Mouse (Mus musculus): ENCODE data around the gene Akt2. TPM values are rescaled to one million over a fixed set of nuclear protein-coding genes. Genes with fewer than 3 reads are reported as not detected.

The Akt2 gene
- polyA plus RNA-seq, 1 experiment from 2014 or later, result 68.4 TPM

- Histone ChIP-seq H3K36me3 (peaks cover 6% of the 10 kb centered on the region; the same call in 1 of the 2 replicates), H3K4me2 (replicated peaks) (peak overlapping the region; percentile 74), H3K9me3 (no peaks in the 10 kb centered on the region), H3K4me1 (replicated peaks) (peaks cover 24% of the 10 kb centered on the region), H3K9ac (peak overlapping the region; percentile 89), H3K27ac (peak overlapping the region; percentile 98), H3K27me3 (replicated peaks) (no peaks in the 10 kb centered on the region), H3K4me3 (replicated peaks) (peak overlapping the region; percentile 74)
- 2% methylated on average over 17 of the region's 17 CpGs for WGBS
- ATAC-seq, result peak; percentile 41
Measured at GRCm38 (mm10) chr7:27592217-27592929, 1.0 kb downstream of the Akt2 start.

- peak overlapping the region; percentile 89 for H3K9ac ChIP-seq
- H3K4me2 ChIP-seq (replicated peaks), result peak overlapping the region; percentile 74
- no peaks in the 10 kb centered on the region for H3K9me3 ChIP-seq
- H3K4me1 ChIP-seq (replicated peaks), result peaks cover 27% of the 10 kb centered on the region
- peak overlapping the region; percentile 98 for H3K27ac ChIP-seq
- peak overlapping the region; percentile 74 for H3K4me3 ChIP-seq (replicated peaks)
- WGBS, result 48% methylated on average over 12 of the region's 12 CpGs
- ATAC-seq, result peak; percentile 29
- H3K36me3 ChIP-seq, result peaks cover 6% of the 10 kb centered on the region; the same call in 1 of the 2 replicates
- no peaks in the 10 kb centered on the region for H3K27me3 ChIP-seq (replicated peaks)
Measured at GRCm38 (mm10) chr7:27592934-27593645, 1.7 kb downstream of the Akt2 start.

DNA sequence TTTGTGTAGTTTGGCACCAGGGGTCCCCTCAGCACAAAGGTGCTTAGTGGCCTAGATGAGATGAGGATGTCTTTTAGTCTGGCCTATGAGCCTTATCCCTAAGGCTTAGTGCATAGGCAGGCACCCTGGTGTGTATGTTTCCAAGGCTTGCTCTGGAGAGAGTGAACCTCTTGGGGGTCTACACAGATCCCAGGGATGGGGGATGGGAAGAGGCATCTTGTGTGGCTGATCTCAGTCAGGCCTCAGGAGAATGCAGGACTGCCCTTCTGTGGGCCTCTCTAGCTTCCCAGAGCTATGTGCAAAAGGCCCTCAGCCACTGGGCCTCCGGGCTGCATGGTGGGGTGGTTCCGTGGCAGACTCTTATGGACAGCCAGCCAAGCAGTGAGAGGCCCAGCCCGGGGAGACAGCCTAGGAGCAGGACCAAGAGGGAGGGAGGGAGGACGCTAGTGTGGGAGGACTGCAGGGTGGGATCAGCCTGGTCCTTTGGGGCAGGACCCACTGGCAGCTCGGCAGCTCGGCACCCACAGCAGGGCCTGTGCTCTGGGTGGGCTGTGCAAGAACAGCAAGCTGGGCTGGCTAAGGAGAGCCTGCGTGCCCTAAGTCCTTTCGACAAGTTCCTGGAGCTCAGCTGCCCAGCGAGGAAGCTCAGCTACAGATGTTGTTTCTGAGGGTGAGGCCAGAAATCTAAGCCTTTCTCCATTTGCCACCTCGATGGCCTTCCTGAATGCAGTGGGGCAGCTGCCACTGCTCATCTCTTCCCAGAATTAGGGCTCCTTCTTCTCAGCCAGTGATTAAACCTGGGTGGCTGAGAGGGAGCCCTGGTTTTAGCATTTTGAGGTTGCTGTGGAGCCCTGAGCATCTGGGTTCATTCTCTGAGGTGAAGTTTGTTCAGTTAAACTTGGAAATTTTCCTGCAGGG is 5.5 kb downstream of the Akt2 start:
- no peaks in the 10 kb centered on the region for H3K9me3 ChIP-seq
- H3K27ac ChIP-seq, result peak overlapping the region; percentile 77
- H3K4me2 ChIP-seq (replicated peaks), result peak overlapping the region; percentile 45
- peaks cover 6% of the 10 kb centered on the region; the same call in 1 of the 2 replicates for H3K36me3 ChIP-seq
- ATAC-seq, result no peak
- H3K27me3 ChIP-seq (replicated peaks), result no peaks in the 10 kb centered on the region
- H3K4me1 ChIP-seq (replicated peaks), result peaks cover 40% of the 10 kb centered on the region
- peak overlapping the region; percentile 0; the same call in 1 of the 2 replicates for H3K4me3 ChIP-seq (replicated peaks)
- H3K9ac ChIP-seq, result peak overlapping the region; percentile 28
- 43% methylated on average over 10 of the region's 10 CpGs for WGBS

- peaks cover 39% of the 10 kb centered on the region for H3K4me1 ChIP-seq (replicated peaks)
- no peak overlapping the region for H3K4me2 ChIP-seq (replicated peaks)
- WGBS, result 51% methylated on average over 7 of the region's 7 CpGs
Measured at GRCm38 (mm10) chr7:27598053-27598452, 6.7 kb downstream of the Akt2 start.

GRCm38 (mm10) chr7:27601628-27602027 is 10.3 kb downstream of the Akt2 start:
- Histone ChIP-seq H3K4me2 (replicated peaks) (no peak overlapping the region), H3K36me3 (no peaks in the 10 kb centered on the region), H3K4me3 (replicated peaks) (no peak overlapping the region), H3K4me1 (replicated peaks) (peaks cover 51% of the 10 kb centered on the region), H3K27me3 (replicated peaks) (no peaks in the 10 kb centered on the region), H3K9me3 (no peaks in the 10 kb centered on the region), H3K27ac (no peak overlapping the region), H3K9ac (no peak overlapping the region)
- WGBS, result 48% methylated on average over 4 of the region's 4 CpGs
- ATAC-seq, result no peak

More at GRCm38 (mm10) chr7:27598053-27598452, 6.7 kb downstream of the Akt2 start:
- Histone ChIP-seq H3K4me3 (replicated peaks) (no peak overlapping the region), H3K36me3 (peaks cover 6% of the 10 kb centered on the region; the same call in 1 of the 2 replicates), H3K9ac (0 out of 2 replicates have a peak overlapping the region, but pooled peaks have one; percentile 14), H3K27me3 (replicated peaks) (no peaks in the 10 kb centered on the region), H3K9me3 (no peaks in the 10 kb centered on the region), H3K27ac (no peak overlapping the region)
- no peak for ATAC-seq

DNA sequence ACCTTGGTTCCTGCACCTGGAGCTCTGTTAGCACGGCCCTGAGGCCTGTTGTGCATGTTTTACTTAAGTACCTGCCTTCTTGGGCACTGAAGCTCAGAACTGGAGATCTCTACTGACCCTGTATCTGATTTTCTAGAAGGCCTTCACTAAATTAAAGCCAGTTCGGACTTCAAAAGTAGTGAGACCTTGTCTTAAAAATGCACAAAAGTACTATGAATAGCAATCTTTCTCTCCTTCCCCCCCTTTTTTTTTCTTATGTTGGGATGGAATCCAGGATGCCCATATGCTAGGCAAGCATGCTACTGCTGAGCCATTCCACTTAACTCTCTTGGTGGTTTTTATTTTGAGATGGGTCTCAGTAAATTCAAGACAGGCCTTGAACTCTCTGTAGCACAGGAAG is 10.8 kb downstream of the Akt2 start:
- Histone ChIP-seq H3K9ac (no peak overlapping the region), H3K4me3 (replicated peaks) (no peak overlapping the region), H3K9me3 (no peaks in the 10 kb centered on the region), H3K27me3 (replicated peaks) (no peaks in the 10 kb centered on the region), H3K36me3 (no peaks in the 10 kb centered on the region), H3K4me1 (replicated peaks) (peaks cover 50% of the 10 kb centered on the region), H3K4me2 (replicated peaks) (no peak overlapping the region), H3K27ac (no peak overlapping the region)
- WGBS, result 70% methylated on average over 2 of the region's 2 CpGs
- ATAC-seq, result no peak

DNA sequence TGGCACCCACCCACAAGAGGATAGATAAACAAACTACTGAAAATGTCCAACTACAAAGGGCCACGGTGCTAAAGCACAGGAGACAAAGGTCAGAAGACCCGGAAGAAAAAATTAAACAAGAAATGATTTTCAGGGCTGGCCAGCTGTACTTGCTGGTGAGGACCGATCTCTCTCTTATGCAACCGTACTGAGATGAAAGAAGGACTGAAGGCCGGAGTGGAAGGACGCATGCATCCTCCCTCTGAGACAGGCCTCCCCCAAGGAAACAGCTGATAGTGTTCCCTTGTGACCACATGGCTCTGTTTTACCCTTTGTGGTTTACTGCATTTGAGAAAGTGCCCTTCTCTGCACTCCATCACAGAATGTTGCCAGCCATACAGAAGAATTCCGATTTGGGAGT is 11.5 kb downstream of the Akt2 start:
- peak; percentile 41; the same call in 1 of the 2 replicates for ATAC-seq
- H3K9ac ChIP-seq, result no peak overlapping the region
- no peaks in the 10 kb centered on the region for H3K9me3 ChIP-seq
- H3K4me1 ChIP-seq (replicated peaks), result peaks cover 48% of the 10 kb centered on the region
- no peak overlapping the region for H3K4me2 ChIP-seq (replicated peaks)
- WGBS, result 58% methylated on average over 7 of the region's 7 CpGs
- no peak overlapping the region for H3K27ac ChIP-seq
- no peaks in the 10 kb centered on the region for H3K27me3 ChIP-seq (replicated peaks)
- H3K36me3 ChIP-seq, result no peaks in the 10 kb centered on the region
- H3K4me3 ChIP-seq (replicated peaks), result no peak overlapping the region

DNA sequence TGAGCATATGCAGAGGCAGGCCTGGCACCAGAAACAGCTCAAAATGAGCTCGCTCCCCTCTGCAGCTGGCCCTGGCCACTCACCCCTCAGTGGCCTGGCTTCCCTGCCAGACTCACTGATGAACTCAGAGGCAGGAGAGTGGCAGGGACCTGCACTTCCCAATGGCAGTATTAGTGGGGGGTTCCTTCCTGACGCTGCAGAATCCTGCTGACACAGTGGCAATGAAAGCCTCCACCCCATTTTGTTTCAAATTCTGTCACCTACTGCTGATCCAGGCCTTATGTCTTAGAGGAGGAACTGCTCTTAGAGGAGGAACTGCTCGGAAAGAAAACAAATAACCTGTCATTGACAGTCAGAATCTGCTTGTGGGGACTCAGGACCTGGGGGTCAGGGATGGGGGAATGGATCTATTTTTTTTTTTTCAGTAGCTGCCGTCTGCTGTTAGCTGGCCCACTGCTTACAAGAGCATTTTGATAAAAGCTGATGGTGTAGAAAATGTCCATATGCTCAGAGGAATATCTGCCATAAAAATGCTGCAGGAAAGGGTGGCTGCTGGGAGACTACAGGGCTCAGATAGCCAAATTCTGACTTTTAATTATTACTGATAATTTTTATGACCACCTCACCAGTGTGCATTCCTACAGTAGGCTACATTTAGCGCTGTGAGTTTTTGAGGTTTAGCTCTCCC is 13.5 kb downstream of the Akt2 start:
- H3K36me3 ChIP-seq, result peaks cover 5% of the 10 kb centered on the region; the same call in 1 of the 2 replicates
- H3K4me2 ChIP-seq (replicated peaks), result no peak overlapping the region
- no peak overlapping the region for H3K4me3 ChIP-seq (replicated peaks)
- WGBS, result 50% methylated on average over 5 of the region's 5 CpGs
- H3K9me3 ChIP-seq, result no peaks in the 10 kb centered on the region
- H3K27ac ChIP-seq, result no peak overlapping the region
- no peak for ATAC-seq
- peaks cover 44% of the 10 kb centered on the region for H3K4me1 ChIP-seq (replicated peaks)
- no peaks in the 10 kb centered on the region for H3K27me3 ChIP-seq (replicated peaks)
- H3K9ac ChIP-seq, result no peak overlapping the region

DNA sequence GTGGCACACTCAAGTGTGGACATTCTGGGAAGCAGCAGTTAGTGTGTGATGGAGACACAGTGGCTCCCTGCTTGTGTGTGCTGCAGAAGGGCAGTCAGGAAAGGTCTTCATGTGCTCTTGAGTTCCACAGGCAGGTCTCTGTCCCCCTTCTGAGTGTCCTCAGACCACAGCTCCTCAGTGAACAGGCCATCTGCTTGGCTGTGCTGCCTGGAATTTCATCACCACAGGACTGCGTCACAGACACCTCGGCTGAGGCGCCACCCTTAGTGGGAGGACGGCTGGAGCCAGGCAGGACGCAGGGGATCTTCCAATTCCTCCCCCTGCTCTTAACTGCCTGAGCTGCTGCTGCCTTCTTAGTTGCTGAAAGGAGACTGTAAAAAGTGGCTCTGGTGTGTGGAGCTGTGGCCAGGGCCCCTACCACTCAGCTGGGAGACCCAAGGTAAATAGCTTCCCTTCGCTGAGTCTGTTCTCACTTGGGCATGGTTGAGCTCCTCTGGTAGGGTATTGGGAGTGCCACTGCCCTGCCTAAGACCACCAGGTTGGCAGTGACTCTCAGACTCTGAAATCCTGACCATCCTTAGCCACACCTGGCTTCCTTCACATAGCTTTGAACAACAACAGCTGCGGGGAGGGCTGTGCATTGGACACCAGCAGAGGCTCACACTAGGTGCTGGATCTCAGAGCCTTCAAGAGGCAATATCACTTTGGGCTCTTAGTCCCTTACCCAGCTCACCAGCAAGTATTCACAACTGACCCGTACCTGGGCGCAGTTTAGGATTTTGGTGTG is 14.3 kb downstream of the Akt2 start:
- Histone ChIP-seq H3K9ac (no peak overlapping the region; the same call in 1 of the 2 replicates), H3K4me1 (replicated peaks) (peaks cover 39% of the 10 kb centered on the region), H3K36me3 (peaks cover 10% of the 10 kb centered on the region; the same call in 1 of the 2 replicates), H3K9me3 (no peaks in the 10 kb centered on the region), H3K4me2 (replicated peaks) (no peak overlapping the region), H3K4me3 (replicated peaks) (no peak overlapping the region), H3K27me3 (replicated peaks) (no peaks in the 10 kb centered on the region), H3K27ac (peak overlapping the region; percentile 38; the same call in 1 of the 2 replicates)
- WGBS, result 66% methylated on average over 9 of the region's 9 CpGs
- no peak for ATAC-seq

DNA sequence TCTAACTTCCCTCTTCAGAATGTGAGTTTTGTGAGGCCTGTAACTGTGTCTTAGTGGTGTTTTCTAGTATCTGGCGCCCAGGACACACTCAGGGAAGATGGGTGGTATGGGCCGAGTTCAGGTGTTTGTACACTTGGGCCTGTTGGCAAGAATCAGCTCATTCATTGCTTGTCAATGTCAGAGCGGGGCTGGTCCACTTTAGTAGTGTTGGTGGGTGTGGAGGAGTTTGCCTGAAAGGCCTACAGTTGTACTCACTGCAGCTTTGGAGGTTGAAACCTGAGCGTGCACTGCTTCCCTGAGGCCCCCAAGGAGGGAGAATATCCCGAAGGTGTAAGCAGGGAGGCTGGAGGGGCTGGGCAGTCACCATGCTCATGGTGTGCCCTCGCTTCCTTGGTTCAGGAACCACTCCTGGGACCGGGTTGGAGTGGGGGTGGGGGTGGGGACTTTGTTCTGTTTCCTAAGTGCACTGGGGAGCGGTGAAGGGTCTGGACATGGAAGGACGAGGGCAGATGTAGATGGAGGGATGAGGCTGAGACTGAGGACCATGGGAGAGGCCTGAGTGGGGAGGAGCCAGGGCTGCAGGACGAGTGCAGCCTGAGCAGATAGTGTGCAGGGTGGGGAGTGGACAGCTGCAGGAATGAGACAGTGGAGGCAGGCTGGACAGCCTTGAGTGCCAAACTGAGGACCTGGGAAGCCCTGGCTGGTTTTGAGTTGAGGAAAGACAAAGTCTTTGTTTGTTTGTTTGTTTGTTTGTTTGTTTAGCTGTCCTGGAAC is 15.3 kb downstream of the Akt2 start:
- Histone ChIP-seq H3K4me1 (replicated peaks) (peaks cover 32% of the 10 kb centered on the region), H3K27me3 (replicated peaks) (no peaks in the 10 kb centered on the region), H3K9me3 (no peaks in the 10 kb centered on the region), H3K9ac (no peak overlapping the region), H3K27ac (no peak overlapping the region), H3K4me2 (replicated peaks) (no peak overlapping the region), H3K4me3 (replicated peaks) (no peak overlapping the region), H3K36me3 (peaks cover 10% of the 10 kb centered on the region; the same call in 1 of the 2 replicates)
- ATAC-seq, result no peak
- WGBS, result 57% methylated on average over 10 of the region's 10 CpGs

Measured in intestine, embryonic 15.5 days (tissue).